Mouse (Mus musculus): ENCODE measurements around the gene 4921517D22Rik.

DNA sequence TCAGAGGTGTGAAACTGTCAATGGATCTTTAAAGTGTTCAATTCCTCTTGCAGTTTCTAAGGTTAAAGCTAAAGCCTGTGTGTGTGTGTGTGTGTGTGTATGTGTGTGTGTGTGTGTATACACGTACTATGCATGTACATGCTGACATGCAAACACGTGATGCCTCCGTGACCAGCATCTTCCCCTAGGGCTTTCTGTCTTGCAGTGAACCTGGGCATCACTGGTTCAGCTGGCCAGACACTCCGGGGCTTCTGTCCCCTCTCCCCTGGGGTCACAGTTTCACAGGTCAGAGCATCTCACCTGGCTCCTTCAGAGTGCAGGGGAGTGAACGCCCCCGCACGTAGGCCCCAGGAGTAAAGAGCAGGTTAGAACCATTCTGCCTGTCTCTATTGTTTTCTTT is 20.3 kb downstream of the 4921517D22Rik start:
- TF ChIP-seq EP300 (IDR thresholded peaks at IDR 0.05; ENCODE audit: low read depth) = no peak
- no peak for TF ChIP-seq CTCF (IDR thresholded peaks at IDR 0.05; ENCODE audit: low read depth)

All from liver, embryonic 14.5 days (tissue).